Mouse (Mus musculus): Measurements from ENCODE around the gene Pilrb2. TPM values are rescaled to one million over a fixed set of nuclear protein-coding genes. Genes with fewer than 3 reads are reported as not detected.

Pilrb2 gene
- total and polyA plus RNA-seq, 3 experiments, result 25.9 to 71.7 TPM; not detected in 1

DNA sequence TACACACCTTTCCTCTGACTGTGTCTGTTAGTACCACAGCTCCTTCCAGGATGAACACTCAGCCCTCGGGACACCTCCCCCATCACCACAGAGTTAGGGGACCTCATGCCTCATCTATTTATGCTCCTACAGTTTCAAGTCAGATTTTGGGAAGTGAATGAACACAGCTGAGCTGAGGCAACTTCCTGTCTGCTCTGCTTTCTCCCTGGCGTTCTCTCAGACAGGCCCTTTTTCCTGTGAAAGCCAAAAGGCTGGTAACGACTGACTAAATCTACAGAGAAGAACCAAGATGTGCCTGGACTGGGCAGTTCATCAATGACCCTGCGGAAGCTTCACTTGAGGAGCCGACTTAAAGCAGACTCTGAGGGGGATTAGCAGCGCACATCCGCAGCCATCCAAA, 41.4 kb downstream of the Pilrb2 start:
- TF ChIP-seq BHLHE40 (IDR thresholded peaks at IDR 0.05; ENCODE audit: borderline replicate concordance, low read depth, low read length), result no peak
- TF ChIP-seq CTCF (IDR thresholded peaks at IDR 0.05 in 2 of 3, conservative IDR thresholded peaks at IDR 0.05 in 1 of 3; ENCODE audit: control insufficient read depth in 1 of 3, insufficient read depth in 1 of 3, low read depth in 2 of 3, low read length in 3 of 3, poor library complexity in 1 of 3, severe bottlenecking in 1 of 3), result no peak
- TF ChIP-seq USF2 (IDR thresholded peaks at IDR 0.05; ENCODE audit: borderline replicate concordance in 1 of 2, insufficient read depth in 1 of 2, low read depth in 1 of 2, low read length in 2 of 2), result no peak
- no peak for TF ChIP-seq CHD2 (IDR thresholded peaks at IDR 0.05; ENCODE audit: low read length)
- no peak for TF ChIP-seq EP300 (IDR thresholded peaks at IDR 0.05; ENCODE audit: low read depth in 1 of 2, low read length in 2 of 2)
- no peak for TF ChIP-seq POLR2A (IDR thresholded peaks at IDR 0.05; ENCODE audit: control insufficient read depth in 1 of 2, insufficient read depth in 1 of 2, low read depth in 1 of 2, low read length in 2 of 2, poor library complexity in 1 of 2)
- no peak for TF ChIP-seq E2F4 (IDR thresholded peaks at IDR 0.05; ENCODE audit: borderline replicate concordance, low read depth, low read length)
- TF ChIP-seq ZKSCAN1 (IDR thresholded peaks at IDR 0.05; ENCODE audit: low read depth, low read length), result no peak
- TF ChIP-seq HCFC1 (IDR thresholded peaks at IDR 0.05; ENCODE audit: low read depth, low read length), result no peak
- no peak for TF ChIP-seq MAX (IDR thresholded peaks at IDR 0.05; ENCODE audit: low read length)
- DNase-seq (ENCODE audit: low read depth, low spot score), result no peak
- Histone ChIP-seq H3K4me3 (ENCODE audit: control insufficient read depth in 1 of 2, insufficient read depth in 1 of 2, low read depth in 2 of 2, low read length in 2 of 2) (no peak overlapping the region), H3K79me2 (ENCODE audit: control insufficient read depth, insufficient read depth, low read length, poor library complexity) (no peaks in the 10 kb centered on the region), H3K27me3 (ENCODE audit: control insufficient read depth in 1 of 2, insufficient read depth in 2 of 2, low read length in 2 of 2) (no peaks in the 10 kb centered on the region), H3K9ac (ENCODE audit: control insufficient read depth, low read depth, low read length, poor library complexity, severe bottlenecking) (no peak overlapping the region), H3K9me3 (replicated peaks; ENCODE audit: insufficient read depth, low read length) (no peaks in the 10 kb centered on the region), H3K36me3 (ENCODE audit: control insufficient read depth in 1 of 2, insufficient read depth in 2 of 2, low read length in 2 of 2) (no peaks in the 10 kb centered on the region; a peak in 2 of 4 replicates), H3K4me1 (ENCODE audit: control insufficient read depth in 1 of 2, insufficient read depth in 2 of 2, low read length in 2 of 2) (no peaks in the 10 kb centered on the region), H3K27ac (ENCODE audit: control insufficient read depth, low read depth, low read length) (no peak overlapping the region)

DNA sequence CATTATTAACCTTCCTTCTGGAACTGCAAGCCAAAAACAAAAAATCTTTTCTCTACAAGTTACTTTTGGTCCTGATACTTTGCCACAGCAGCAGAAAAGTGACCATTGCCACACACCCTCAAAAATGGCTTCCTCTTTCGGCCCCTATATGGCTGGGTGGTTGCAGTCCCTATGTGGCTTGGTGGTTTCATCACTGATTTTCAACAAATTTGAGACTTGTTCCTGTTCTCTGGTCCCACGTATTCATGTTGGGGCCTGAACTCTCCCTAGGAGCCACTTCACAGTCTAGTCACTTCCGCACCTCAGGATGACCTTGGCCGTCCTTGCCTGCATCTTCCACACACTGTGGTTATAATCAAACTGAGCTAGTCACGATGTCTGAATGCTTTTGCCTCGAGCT, 42.9 kb downstream of the Pilrb2 start:
- no peak overlapping the region for H3K27ac ChIP-seq (ENCODE audit: control insufficient read depth, low read depth, low read length)
- H3K9ac ChIP-seq (ENCODE audit: control insufficient read depth, low read depth, low read length, poor library complexity, severe bottlenecking), result no peak overlapping the region
- no peaks in the 10 kb centered on the region; a peak in 2 of 4 replicates for H3K36me3 ChIP-seq (ENCODE audit: control insufficient read depth in 1 of 2, insufficient read depth in 2 of 2, low read length in 2 of 2)
- no peaks in the 10 kb centered on the region for H3K27me3 ChIP-seq (ENCODE audit: control insufficient read depth in 1 of 2, insufficient read depth in 2 of 2, low read length in 2 of 2)
- no peaks in the 10 kb centered on the region for H3K79me2 ChIP-seq (ENCODE audit: control insufficient read depth, insufficient read depth, low read length, poor library complexity)
- DNase-seq (ENCODE audit: low read depth, low spot score), result no peak
- no peaks in the 10 kb centered on the region for H3K9me3 ChIP-seq (replicated peaks; ENCODE audit: insufficient read depth, low read length)
- no peaks in the 10 kb centered on the region for H3K4me1 ChIP-seq (ENCODE audit: control insufficient read depth in 1 of 2, insufficient read depth in 2 of 2, low read length in 2 of 2)
- H3K4me3 ChIP-seq (ENCODE audit: control insufficient read depth in 1 of 2, insufficient read depth in 1 of 2, low read depth in 2 of 2, low read length in 2 of 2), result no peak overlapping the region
- TF ChIP-seq ZNF384 (IDR thresholded peaks at IDR 0.05; ENCODE audit: low read depth, low read length) (no peak), GABPA (IDR thresholded peaks at IDR 0.05; ENCODE audit: low read depth, low read length) (no peak)

DNA sequence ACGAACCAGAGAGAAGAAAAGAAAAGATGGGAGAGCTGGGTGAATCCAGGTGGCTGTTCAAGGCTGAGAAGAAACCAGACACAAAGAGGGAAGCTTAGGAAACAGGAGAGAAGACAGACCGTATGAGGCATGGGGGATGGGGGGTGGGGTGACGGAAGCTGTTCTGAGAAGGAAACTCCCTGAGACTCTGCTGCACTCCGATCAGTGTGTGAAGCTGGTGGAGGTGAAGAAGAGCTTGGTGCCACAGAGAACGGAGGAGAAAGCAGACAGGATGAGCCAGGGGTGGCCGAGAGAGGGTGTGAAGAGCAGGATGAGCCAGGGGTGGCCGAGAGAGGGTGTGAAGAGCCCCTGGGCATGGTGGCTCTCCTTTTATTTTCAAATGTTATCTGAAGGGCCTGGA, 45.2 kb downstream of the Pilrb2 start:
- Histone ChIP-seq H3K9me3 (replicated peaks; ENCODE audit: insufficient read depth, low read length) (no peaks in the 10 kb centered on the region), H3K27ac (ENCODE audit: control insufficient read depth, low read depth, low read length) (no peak overlapping the region), H3K4me1 (ENCODE audit: control insufficient read depth in 1 of 2, insufficient read depth in 2 of 2, low read length in 2 of 2) (no peaks in the 10 kb centered on the region), H3K27me3 (ENCODE audit: control insufficient read depth in 1 of 2, insufficient read depth in 2 of 2, low read length in 2 of 2) (no peaks in the 10 kb centered on the region), H3K4me3 (ENCODE audit: control insufficient read depth in 1 of 2, insufficient read depth in 1 of 2, low read depth in 2 of 2, low read length in 2 of 2) (no peak overlapping the region), H3K79me2 (ENCODE audit: control insufficient read depth, insufficient read depth, low read length, poor library complexity) (no peaks in the 10 kb centered on the region), H3K36me3 (ENCODE audit: control insufficient read depth in 1 of 2, insufficient read depth in 2 of 2, low read length in 2 of 2) (no peaks in the 10 kb centered on the region; a peak in 2 of 4 replicates), H3K9ac (ENCODE audit: control insufficient read depth, low read depth, low read length, poor library complexity, severe bottlenecking) (no peak overlapping the region)
- no peak for TF ChIP-seq EP300 (IDR thresholded peaks at IDR 0.05; ENCODE audit: low read depth in 1 of 2, low read length in 2 of 2)
- no peak for TF ChIP-seq UBTF (IDR thresholded peaks at IDR 0.05; ENCODE audit: borderline replicate concordance, insufficient read depth, low read depth, low read length)
- no peak for TF ChIP-seq ETS1 (IDR thresholded peaks at IDR 0.05; ENCODE audit: low read depth, low read length)
- TF ChIP-seq USF1 (IDR thresholded peaks at IDR 0.05; ENCODE audit: low read depth, low read length), result no peak
- no peak for TF ChIP-seq SIN3A (IDR thresholded peaks at IDR 0.05; ENCODE audit: low read length)
- TF ChIP-seq KAT2A (conservative IDR thresholded peaks at IDR 0.05; ENCODE audit: low read depth, low read length), result no peak
- TF ChIP-seq ZKSCAN1 (IDR thresholded peaks at IDR 0.05; ENCODE audit: low read depth, low read length), result no peak
- TF ChIP-seq CTCF (IDR thresholded peaks at IDR 0.05 in 2 of 3, conservative IDR thresholded peaks at IDR 0.05 in 1 of 3; ENCODE audit: control insufficient read depth in 1 of 3, insufficient read depth in 1 of 3, low read depth in 2 of 3, low read length in 3 of 3, poor library complexity in 1 of 3, severe bottlenecking in 1 of 3), result no peak
- TF ChIP-seq POLR2AphosphoS2 (IDR thresholded peaks at IDR 0.05; ENCODE audit: low read length), result no peak
- TF ChIP-seq MXI1 (IDR thresholded peaks at IDR 0.05; ENCODE audit: low read depth, low read length), result no peak
- no peak for TF ChIP-seq GABPA (IDR thresholded peaks at IDR 0.05; ENCODE audit: low read depth, low read length)
- no peak for TF ChIP-seq MEF2A (IDR thresholded peaks at IDR 0.05; ENCODE audit: extremely low read depth, insufficient replicate concordance, low read depth, low read length, poor library complexity, severe bottlenecking)
- DNase-seq (ENCODE audit: low read depth, low spot score), result no peak
